Mouse (Mus musculus) heart, adult 2 months (tissue): ENCODE data around the gene Chd5.

ENCODE experiments used
- CTCF ChIP-seq: fragments of 200-600 bp; IDR thresholded peaks from 2 replicates; pipeline ENCODE4 v1.8.1; 2022; ENCODE audit warnings: antibody characterized with exemption, mild to moderate bottlenecking, moderate library complexity
- EP300 ChIP-seq: fragments of 200-500 bp; IDR thresholded peaks from 2 replicates; pipeline ENCODE4 v1.6.1; 2011; ENCODE audit warnings: low read depth, low read length, control low read depth; ENCODE audit not compliant: insufficient read depth
- POLR2A ChIP-seq: fragments of 200-500 bp; IDR thresholded peaks from 2 replicates; pipeline ENCODE4 v1.6.1; 2011; ENCODE audit warnings: mild to moderate bottlenecking, low read depth, low read length, control low read depth; ENCODE audit not compliant: insufficient read depth

DNA sequence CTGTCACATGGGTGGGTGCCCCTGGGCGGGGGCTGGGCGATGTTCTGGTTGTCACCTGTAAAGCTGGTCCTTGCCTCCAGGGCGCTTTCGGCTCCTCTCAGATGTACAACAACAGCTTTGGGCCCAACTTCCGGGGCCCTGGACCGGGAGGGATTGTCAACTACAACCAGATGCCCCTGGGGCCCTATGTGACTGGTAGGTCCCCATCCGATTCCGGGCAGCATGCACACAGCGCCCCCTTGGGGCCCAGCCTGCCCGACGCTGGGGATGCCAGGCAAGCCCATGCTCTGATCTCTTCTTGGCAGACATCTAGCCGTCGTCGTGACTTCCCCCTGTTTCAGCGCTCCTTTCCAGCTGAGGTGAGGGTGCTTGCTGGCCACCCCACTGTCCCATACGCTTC, 47.2 kb downstream of the Chd5 start:
- TF ChIP-seq EP300 (no peak), POLR2A (no peak), CTCF (peak; percentile 39)
